Mouse (Mus musculus) activated CD4-positive, CD25-positive, alpha-beta regulatory T cell, adult 4 months (primary cell): ENCODE data around the gene 9430015G10Rik. TPM values are rescaled to one million over a fixed set of nuclear protein-coding genes. Genes with fewer than 3 reads are reported as not detected.
"Not testable (repeated sequence)": the region's sequence is repeated elsewhere in the genome, so short reads cannot be mapped to it uniquely, and the experiment has no call there.

Source experiments
- ATAC-seq: one replicate; pipeline ENCODE4 v1.8.0; 2017
- polyA plus RNA-seq, 2 experiments: library from polyadenylated mRNA; unstranded; fragments of 100-300 nt; shearing (Covaris generic); gene quantifications; one replicate each; pipeline ENCODE4 v1.2.1; 2017

The 9430015G10Rik gene
- polyA plus RNA-seq, 2 experiments from 2014 or later = 14.9 to 19.3 TPM

- ATAC-seq = no peak
Measured at GRCm38 (mm10) chr4:156097770-156098366, 11.9 kb upstream of the 9430015G10Rik start.

GRCm38 (mm10) chr4:156099427-156099826, 10.4 kb upstream of the 9430015G10Rik start:
- no peak for ATAC-seq

GRCm38 (mm10) chr4:156100501-156100900, 9.3 kb upstream of the 9430015G10Rik start:
- no peak for ATAC-seq

GRCm38 (mm10) chr4:156101481-156101903, 8.3 kb upstream of the 9430015G10Rik start:
- no peak for ATAC-seq

- no peak for ATAC-seq
Measured at GRCm38 (mm10) chr4:156103342-156103741, 6.4 kb upstream of the 9430015G10Rik start.

GRCm38 (mm10) chr4:156108606-156109546, 906 bp upstream of the 9430015G10Rik start:
- ATAC-seq = no peak

- ATAC-seq = no peak
Measured at GRCm38 (mm10) chr4:156124077-156124476, 14.3 kb downstream of the 9430015G10Rik start.

- no peak for ATAC-seq
Measured at GRCm38 (mm10) chr4:156125393-156125792, 15.6 kb downstream of the 9430015G10Rik start.

- ATAC-seq = no peak
Measured at GRCm38 (mm10) chr4:156126841-156127240, 17.1 kb downstream of the 9430015G10Rik start.

- ATAC-seq = no peak
Measured at GRCm38 (mm10) chr4:156128746-156129145, 19.0 kb downstream of the 9430015G10Rik start.

GRCm38 (mm10) chr4:156130436-156130835, 20.7 kb downstream of the 9430015G10Rik start, which contains the start of gene Rnf223:
Gene Rnf223, plus strand, starts transcription at chr4:156130513.
- no peak for ATAC-seq

GRCm38 (mm10) chr4:156130940-156131339, 21.2 kb downstream of the 9430015G10Rik start:
- no peak for ATAC-seq

GRCm38 (mm10) chr4:156133334-156133733, 23.6 kb downstream of the 9430015G10Rik start:
- ATAC-seq = no peak

- no peak for ATAC-seq
Measured at GRCm38 (mm10) chr4:156133943-156134605, 24.3 kb downstream of the 9430015G10Rik start.

GRCm38 (mm10) chr4:156135112-156135511, 25.3 kb downstream of the 9430015G10Rik start:
- no peak for ATAC-seq

- ATAC-seq = no peak
Measured at GRCm38 (mm10) chr4:156135801-156136200, 26.0 kb downstream of the 9430015G10Rik start.

- ATAC-seq = no peak
Measured at GRCm38 (mm10) chr4:156136285-156137100, 26.7 kb downstream of the 9430015G10Rik start.

- ATAC-seq = not testable (repeated sequence)
Measured at GRCm38 (mm10) chr4:156150887-156151286, 41.1 kb downstream of the 9430015G10Rik start.

- no peak for ATAC-seq
Measured at GRCm38 (mm10) chr4:156154771-156155170, 45.0 kb downstream of the 9430015G10Rik start.

- no peak for ATAC-seq
Measured at GRCm38 (mm10) chr4:156166477-156166876, 56.7 kb downstream of the 9430015G10Rik start.

- ATAC-seq = no peak
Measured at GRCm38 (mm10) chr4:156168611-156169010, 58.8 kb downstream of the 9430015G10Rik start.

GRCm38 (mm10) chr4:156169129-156169528, 59.3 kb downstream of the 9430015G10Rik start:
- ATAC-seq = no peak
